Mouse (Mus musculus): ENCODE data around the gene Nbl1. TPM values are rescaled to one million over a fixed set of nuclear protein-coding genes. Genes with fewer than 3 reads are reported as not detected.

Nbl1 gene
- total and polyA plus RNA-seq, 3 experiments, result 21.9 to 29.1 (median 24.0) TPM

- TF ChIP-seq CTCF (IDR thresholded peaks at IDR 0.05), result no peak
- TF ChIP-seq POLR2A (IDR thresholded peaks at IDR 0.05; ENCODE audit: insufficient read depth, low read depth, low read length), result no peak
- TF ChIP-seq EP300 (IDR thresholded peaks at IDR 0.05; ENCODE audit: insufficient read depth, low read depth, low read length), result no peak
- intact Hi-C loops (cut with DNase I), result no loop called here
- Histone ChIP-seq H3K79me2 (replicated peaks; ENCODE audit: control insufficient read depth, insufficient read depth, low read length) (no peaks in the 10 kb centered on the region), H3K27me3 (ENCODE audit: control insufficient read depth, insufficient read depth, low read length) (peaks cover 1% of the 10 kb centered on the region; the same call in 1 of the 2 replicates), H3K4me3 (no peak overlapping the region), H3K4me1 (ENCODE audit: control insufficient read depth, insufficient read depth, low read length) (no peaks in the 10 kb centered on the region), H3K27ac (no peak overlapping the region), H3K9ac (ENCODE audit: low read depth, low read length) (no peak overlapping the region), H3K36me3 (ENCODE audit: control insufficient read depth, insufficient read depth, low read length) (no peaks in the 10 kb centered on the region)
- no peak for DNase-seq
- WGBS, result 35% methylated on average over 1 of the region's 1 CpGs
Measured at GRCm38 (mm10) chr4:139095406-139095805, 2.6 kb upstream of the Nbl1 start.

- H3K4me1 ChIP-seq (ENCODE audit: control insufficient read depth, insufficient read depth, low read length), result no peaks in the 10 kb centered on the region
- peak overlapping the region; percentile 58 for H3K9ac ChIP-seq (ENCODE audit: low read depth, low read length)
- H3K27ac ChIP-seq, result peak overlapping the region; percentile 53
- H3K79me2 ChIP-seq (replicated peaks; ENCODE audit: control insufficient read depth, insufficient read depth, low read length), result no peaks in the 10 kb centered on the region
- intact Hi-C loops (cut with DNase I), result no loop called here
- 39% methylated on average over 13 of the region's 13 CpGs for WGBS
- peaks cover 1% of the 10 kb centered on the region; the same call in 1 of the 2 replicates for H3K27me3 ChIP-seq (ENCODE audit: control insufficient read depth, insufficient read depth, low read length)
- DNase-seq, result no peak
- H3K36me3 ChIP-seq (ENCODE audit: control insufficient read depth, insufficient read depth, low read length), result no peaks in the 10 kb centered on the region
- peak overlapping the region; percentile 64 for H3K4me3 ChIP-seq
- no peak for TF ChIP-seq POLR2A (IDR thresholded peaks at IDR 0.05; ENCODE audit: insufficient read depth, low read depth, low read length)
- TF ChIP-seq EP300 (IDR thresholded peaks at IDR 0.05; ENCODE audit: insufficient read depth, low read depth, low read length), result no peak
- TF ChIP-seq CTCF (IDR thresholded peaks at IDR 0.05), result no peak
Measured at GRCm38 (mm10) chr4:139093196-139093530, 370 bp upstream of the Nbl1 start.

DNA sequence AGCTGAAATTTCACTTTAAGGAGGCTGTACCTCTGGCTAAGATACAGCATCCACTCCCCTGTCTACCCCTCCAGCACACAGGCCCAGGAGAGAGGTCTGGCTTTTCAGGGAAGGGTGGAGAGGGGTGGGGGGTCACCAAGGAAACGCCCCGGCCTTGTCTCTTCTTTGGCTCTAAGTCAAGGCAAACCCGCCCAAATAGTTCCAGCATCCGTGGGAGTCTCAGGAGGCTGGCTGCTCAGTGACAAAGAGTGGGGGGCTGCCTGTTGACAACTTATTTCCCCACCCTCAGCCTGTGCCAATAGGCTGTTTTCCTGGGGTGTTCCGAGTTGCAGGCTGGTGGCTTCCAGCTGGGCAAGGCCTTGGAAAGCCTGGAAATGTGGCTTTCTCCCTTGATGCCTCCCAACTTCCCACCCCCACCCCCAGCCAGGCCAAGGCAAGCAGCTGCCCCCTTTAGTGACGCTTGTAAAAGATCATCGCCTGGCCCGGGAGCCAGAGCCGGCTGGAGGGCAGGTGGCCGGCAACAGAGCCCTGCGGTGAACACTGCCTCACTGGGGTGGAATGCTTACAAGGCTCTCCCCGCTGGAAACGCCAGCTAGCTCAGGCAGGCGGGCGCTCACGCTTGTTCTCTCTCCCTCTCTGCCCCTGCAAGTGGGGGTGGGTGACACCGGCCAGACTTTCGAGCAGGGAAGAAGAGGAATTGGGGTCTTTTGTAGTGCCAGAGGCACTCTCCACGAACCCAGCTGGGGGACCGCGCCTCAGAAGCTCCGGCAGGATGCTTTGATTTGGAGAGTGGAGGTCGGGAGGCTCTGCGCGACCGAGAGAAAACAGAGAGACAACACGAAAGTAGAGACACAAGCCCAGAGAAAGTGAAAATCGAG is 1.1 kb downstream of the Nbl1 start:
- H3K4me1 ChIP-seq (ENCODE audit: control insufficient read depth, insufficient read depth, low read length), result 0 out of 2 replicates have a peak, but pooled peaks cover 1% of the 10 kb centered on the region
- TF ChIP-seq POLR2A (IDR thresholded peaks at IDR 0.05; ENCODE audit: insufficient read depth, low read depth, low read length) (no peak), CTCF (IDR thresholded peaks at IDR 0.05) (no peak), EP300 (IDR thresholded peaks at IDR 0.05; ENCODE audit: insufficient read depth, low read depth, low read length) (no peak)
- H3K79me2 ChIP-seq (replicated peaks; ENCODE audit: control insufficient read depth, insufficient read depth, low read length), result no peaks in the 10 kb centered on the region
- H3K4me3 ChIP-seq, result peak overlapping the region; percentile 64
- DNase-seq, result peak; percentile 40 to 60
- H3K27ac ChIP-seq, result peak overlapping the region; percentile 79
- H3K27me3 ChIP-seq (ENCODE audit: control insufficient read depth, insufficient read depth, low read length), result peaks cover 1% of the 10 kb centered on the region; the same call in 1 of the 2 replicates
- peak overlapping the region; percentile 84 for H3K9ac ChIP-seq (ENCODE audit: low read depth, low read length)
- intact Hi-C loops (cut with DNase I), result no loop called here
- 9% methylated on average over 28 of the region's 28 CpGs for WGBS
- no peaks in the 10 kb centered on the region for H3K36me3 ChIP-seq (ENCODE audit: control insufficient read depth, insufficient read depth, low read length)

DNA sequence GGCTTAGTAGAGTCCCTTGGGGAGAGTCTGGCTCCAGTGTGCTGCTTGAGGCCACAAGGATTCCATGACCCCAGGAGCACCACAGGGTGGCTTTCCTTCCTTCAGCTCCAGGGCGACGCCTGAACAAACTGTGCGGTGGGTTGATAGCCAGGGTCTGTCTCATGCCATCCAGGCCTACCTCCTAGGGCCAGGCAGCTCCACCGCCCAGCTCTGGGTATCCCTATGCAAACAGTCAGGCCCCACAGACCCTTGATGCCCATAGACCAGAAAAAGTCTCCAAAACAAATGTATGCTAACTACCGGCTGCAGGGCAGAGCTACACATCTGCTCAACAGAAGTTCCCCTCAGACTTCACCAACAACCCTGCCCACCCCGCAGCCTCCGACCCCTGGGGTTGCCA is 1.7 kb downstream of the Nbl1 start:
- intact Hi-C loops (cut with DNase I), result no loop called here
- Histone ChIP-seq H3K4me1 (ENCODE audit: control insufficient read depth, insufficient read depth, low read length) (0 out of 2 replicates have a peak, but pooled peaks cover 1% of the 10 kb centered on the region), H3K9ac (ENCODE audit: low read depth, low read length) (no peak overlapping the region), H3K79me2 (replicated peaks; ENCODE audit: control insufficient read depth, insufficient read depth, low read length) (no peaks in the 10 kb centered on the region), H3K27ac (peak overlapping the region; percentile 28; the same call in 1 of the 2 replicates), H3K36me3 (ENCODE audit: control insufficient read depth, insufficient read depth, low read length) (no peaks in the 10 kb centered on the region), H3K4me3 (peak overlapping the region; percentile 64; the same call in 1 of the 2 replicates), H3K27me3 (ENCODE audit: control insufficient read depth, insufficient read depth, low read length) (peaks cover 1% of the 10 kb centered on the region; the same call in 1 of the 2 replicates)
- 67% methylated on average over 7 of the region's 7 CpGs for WGBS
- TF ChIP-seq CTCF (IDR thresholded peaks at IDR 0.05) (no peak), POLR2A (IDR thresholded peaks at IDR 0.05; ENCODE audit: insufficient read depth, low read depth, low read length) (no peak), EP300 (IDR thresholded peaks at IDR 0.05; ENCODE audit: insufficient read depth, low read depth, low read length) (no peak)
- peak in 1 of 2 experiments; percentile 32 for DNase-seq

- peak in 1 of 2 experiments; percentile 43 for DNase-seq
- no peak overlapping the region for H3K27ac ChIP-seq
- intact Hi-C loops (cut with DNase I), result no loop called here
- H3K4me3 ChIP-seq, result no peak overlapping the region
- H3K27me3 ChIP-seq (ENCODE audit: control insufficient read depth, insufficient read depth, low read length), result peaks cover 1% of the 10 kb centered on the region; the same call in 1 of the 2 replicates
- H3K79me2 ChIP-seq (replicated peaks; ENCODE audit: control insufficient read depth, insufficient read depth, low read length), result no peaks in the 10 kb centered on the region
- TF ChIP-seq POLR2A (IDR thresholded peaks at IDR 0.05; ENCODE audit: insufficient read depth, low read depth, low read length), result no peak
- no peak for TF ChIP-seq CTCF (IDR thresholded peaks at IDR 0.05)
- TF ChIP-seq EP300 (IDR thresholded peaks at IDR 0.05; ENCODE audit: insufficient read depth, low read depth, low read length), result no peak
- no peak overlapping the region for H3K9ac ChIP-seq (ENCODE audit: low read depth, low read length)
- H3K36me3 ChIP-seq (ENCODE audit: control insufficient read depth, insufficient read depth, low read length), result no peaks in the 10 kb centered on the region
- WGBS, result 66% methylated on average over 15 of the region's 15 CpGs
- H3K4me1 ChIP-seq (ENCODE audit: control insufficient read depth, insufficient read depth, low read length), result 0 out of 2 replicates have a peak, but pooled peaks cover 1% of the 10 kb centered on the region
Measured at GRCm38 (mm10) chr4:139090303-139090940, 2.4 kb downstream of the Nbl1 start.
